Mouse (Mus musculus): ENCODE measurements around the gene Pik3r2.

- TF ChIP-seq POLR2A (IDR thresholded peaks at IDR 0.05; ENCODE audit: insufficient read length, low read depth) (no peak), MAX (IDR thresholded peaks at IDR 0.05; ENCODE audit: low read depth) (no peak), E2F4 (IDR thresholded peaks at IDR 0.05; ENCODE audit: insufficient read depth) (no peak), MYOD1 (IDR thresholded peaks at IDR 0.05; ENCODE audit: control insufficient read depth in 1 of 3, insufficient read length in 2 of 3, low read depth in 2 of 3) (no peak), MYOG (IDR thresholded peaks at IDR 0.05; ENCODE audit: control insufficient read depth in 1 of 3, insufficient read depth in 1 of 3, insufficient read length in 2 of 3, low read depth in 2 of 3) (no peak), POLR2AphosphoS2 (IDR thresholded peaks at IDR 0.05; ENCODE audit: insufficient read length, low read depth) (no peak), TCF12 (IDR thresholded peaks at IDR 0.05; ENCODE audit: insufficient read depth, poor library complexity, severe bottlenecking) (no peak), REST (IDR thresholded peaks at IDR 0.05; ENCODE audit: insufficient read depth, insufficient read length) (no peak), TCF3 (IDR thresholded peaks at IDR 0.05; ENCODE audit: insufficient read length, low read depth) (no peak), USF1 (IDR thresholded peaks at IDR 0.05; ENCODE audit: low read depth) (no peak)
These were observed 12.5 kb downstream of the Pik3r2 start for GRCm38 (mm10) chr8:70764026-70764425.
